Mouse (Mus musculus) large intestine, adult 2 months (tissue): ENCODE results near the gene Ap5s1. TPM values are rescaled to one million over a fixed set of nuclear protein-coding genes. Genes with fewer than 3 reads are reported as not detected.
A peak's percentile ranks its signal among the peaks of the same experiment; 100 is the strongest.

Source experiments
- DNase-seq: peaks from one replicate; pipeline ENCODE4 v3.0.0-alpha.2; 2012; ENCODE audit warnings: low read depth, low spot score
- WGBS: fragments of 180-500 bp; shearing (Covaris S2); methylation state at CpG from one replicate; pipeline ENCODE4 v1.1.7; 2018; 5-methylcytosine and 5-hydroxymethylcytosine counted together
- polyA plus RNA-seq: library from polyadenylated mRNA; depleted of rRNA; stranded (reverse); fragments of >200 nt; gene quantifications from 2 replicates; pipeline ENCODE4 v1.2.3, GENCODE M21; 2012

Ap5s1 gene
- polyA plus RNA-seq, 1 experiment: 66.7 TPM

- no peak for DNase-seq
- WGBS: 5% methylated on average over 14 of the region's 14 CpGs
These were observed 20.5 kb upstream of the Ap5s1 start for GRCm38 (mm10) chr2:131186343-131186742.

- no peak for DNase-seq
- WGBS: 2% methylated on average over 43 of the region's 43 CpGs
These were observed 19.9 kb upstream of the Ap5s1 start, which contains the start of the genes Cdc25b and Spef1 for GRCm38 (mm10) chr2:131186771-131187601. Gene Cdc25b (plus strand): TSS chr2:131186949. Gene Spef1 (minus strand): TSS chr2:131187282.

GRCm38 (mm10) chr2:131187602-131187922 lies 19.3 kb upstream of the Ap5s1 start:
- no peak for DNase-seq
- 40% methylated on average over 3 of the region's 3 CpGs for WGBS

- WGBS: 95% methylated on average over 5 of the region's 5 CpGs
- DNase-seq: no peak
These were observed 18.6 kb upstream of the Ap5s1 start for GRCm38 (mm10) chr2:131188311-131188710.

- no peak for DNase-seq
- 34% methylated on average over 5 of the region's 5 CpGs for WGBS
These were observed 17.2 kb upstream of the Ap5s1 start for GRCm38 (mm10) chr2:131189521-131190309.

- WGBS: 52% methylated on average over 10 of the region's 10 CpGs
- DNase-seq: no peak
These were observed 16.4 kb upstream of the Ap5s1 start for GRCm38 (mm10) chr2:131190344-131191004.

GRCm38 (mm10) chr2:131191005-131191390 lies 15.9 kb upstream of the Ap5s1 start:
- WGBS: 71% methylated on average over 7 of the region's 7 CpGs
- no peak for DNase-seq

- WGBS: 88% methylated on average over 16 of the region's 16 CpGs
These were observed 10.1 kb upstream of the Ap5s1 start for GRCm38 (mm10) chr2:131196606-131197316.

GRCm38 (mm10) chr2:131200710-131201109 lies 6.2 kb upstream of the Ap5s1 start:
- DNase-seq: no peak
- 92% methylated on average over 2 of the region's 2 CpGs for WGBS

More at GRCm38 (mm10) chr2:131196606-131197316, 10.1 kb upstream of the Ap5s1 start:
- DNase-seq: no peak

- no peak for DNase-seq
- 63% methylated on average over 3 of the region's 3 CpGs for WGBS
These were observed 5.6 kb upstream of the Ap5s1 start for GRCm38 (mm10) chr2:131201262-131201661.

GRCm38 (mm10) chr2:131203816-131204409 lies 3.0 kb upstream of the Ap5s1 start:
- no peak for DNase-seq
- WGBS: 31% methylated on average over 6 of the region's 6 CpGs

GRCm38 (mm10) chr2:131204410-131204981 lies 2.4 kb upstream of the Ap5s1 start:
- peak; percentile 97 for DNase-seq
- whole genome bisulfite sequencing: 2% methylated on average over 7 of the region's 7 CpGs

- 69% methylated on average over 8 of the region's 8 CpGs for WGBS
- no peak for DNase-seq
These were observed 1.2 kb upstream of the Ap5s1 start for GRCm38 (mm10) chr2:131205521-131206182.

- 72% methylated on average over 2 of the region's 2 CpGs for WGBS
- DNase-seq: no peak
These were observed 1.5 kb downstream of the Ap5s1 start for GRCm38 (mm10) chr2:131208356-131208755.

- no peak for DNase-seq
- 44% methylated on average over 4 of the region's 4 CpGs for WGBS
These were observed 2.4 kb downstream of the Ap5s1 start for GRCm38 (mm10) chr2:131209125-131209795.

- WGBS: 1% methylated on average over 50 of the region's 50 CpGs
- no peak for DNase-seq
These were observed 3.3 kb downstream of the Ap5s1 start for GRCm38 (mm10) chr2:131209969-131210792.

- WGBS: 16% methylated on average over 9 of the region's 9 CpGs
- DNase-seq: no peak
These were observed 4.2 kb downstream of the Ap5s1 start for GRCm38 (mm10) chr2:131211026-131211615.
